Mouse (Mus musculus) layer of hippocampus, postnatal 10 days (tissue): ENCODE measurements at regions not wholly inside any gene's neighbourhood (a gene's known extent, or its start where the extent isn't known, plus 50 kb on each side); places are given as distances from the start of the nearest gene placed in this dataset.

Experiments used
- DNase-seq, 2 experiments: peaks; one replicate each; pipeline ENCODE4 v3.0.0; 2021; ENCODE audit warnings: low spot score in 2 of 2

DNA sequence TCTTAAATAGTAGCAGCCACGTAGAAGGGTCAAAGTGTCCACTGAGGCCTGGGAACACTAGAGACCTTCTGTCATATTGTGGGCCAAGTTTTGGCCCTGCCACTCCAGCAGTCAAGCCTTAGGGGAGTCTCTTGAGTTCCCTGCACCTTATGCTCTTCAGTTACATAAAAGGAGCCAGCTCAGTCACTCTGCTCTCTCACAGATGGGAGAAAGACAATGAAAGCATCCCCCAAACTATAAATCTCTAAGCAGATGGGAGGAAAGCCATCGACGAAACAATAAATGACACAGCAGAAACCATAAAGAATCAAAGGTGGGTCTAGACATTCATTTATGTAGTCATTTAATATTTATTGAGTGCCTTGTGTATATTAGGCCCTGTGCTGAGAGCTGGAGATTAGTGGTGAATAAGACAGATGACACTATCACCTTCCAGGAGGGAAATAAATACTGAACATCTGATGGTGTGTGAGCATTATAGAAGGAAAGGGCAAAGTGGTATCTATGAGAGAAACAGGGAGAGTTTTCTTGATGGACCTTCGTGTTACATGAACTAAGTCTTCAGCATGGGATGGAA is 137.5 kb upstream of the Synpr start:
- no peak for DNase-seq

DNA sequence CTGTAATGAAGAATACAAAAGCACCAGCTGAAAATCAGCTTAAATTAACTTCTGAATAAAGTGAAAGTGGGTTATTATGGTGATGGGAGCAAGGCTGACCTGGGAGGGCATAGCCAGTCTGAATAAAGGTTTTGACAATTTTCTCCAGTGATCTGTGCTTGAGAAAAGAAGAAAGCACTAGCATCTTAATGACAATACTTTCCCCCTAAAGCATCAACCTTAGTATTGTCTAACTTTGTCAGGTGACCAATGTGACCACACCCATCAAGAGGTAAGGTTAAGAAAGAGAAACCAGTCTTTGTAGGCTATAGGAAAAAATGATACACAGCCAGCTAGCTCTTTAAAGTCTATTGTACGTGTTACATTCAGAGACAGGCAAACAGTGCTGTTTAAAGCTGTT is 135.0 kb upstream of the Synpr start:
- no peak for DNase-seq

DNA sequence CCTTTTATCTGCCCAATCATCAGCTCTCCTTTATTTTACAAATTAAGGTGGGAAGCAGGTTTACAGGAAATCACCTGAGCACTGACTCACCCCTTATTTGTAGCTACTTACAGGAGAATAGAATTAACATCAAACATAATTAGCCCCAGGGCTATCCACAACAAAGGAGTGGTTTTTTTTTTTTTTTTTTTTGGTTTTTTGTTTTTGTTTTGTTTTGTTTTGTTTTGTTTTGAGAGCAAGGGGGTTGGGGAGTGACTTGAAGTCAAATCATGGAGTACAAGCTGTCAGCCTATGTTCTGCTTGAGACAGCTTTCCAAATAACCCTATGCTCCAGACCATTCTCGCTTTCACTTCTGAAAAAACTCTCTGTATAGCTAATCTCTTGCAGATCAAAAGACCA is 132.9 kb upstream of the Synpr start:
- DNase-seq, result no peak

DNA sequence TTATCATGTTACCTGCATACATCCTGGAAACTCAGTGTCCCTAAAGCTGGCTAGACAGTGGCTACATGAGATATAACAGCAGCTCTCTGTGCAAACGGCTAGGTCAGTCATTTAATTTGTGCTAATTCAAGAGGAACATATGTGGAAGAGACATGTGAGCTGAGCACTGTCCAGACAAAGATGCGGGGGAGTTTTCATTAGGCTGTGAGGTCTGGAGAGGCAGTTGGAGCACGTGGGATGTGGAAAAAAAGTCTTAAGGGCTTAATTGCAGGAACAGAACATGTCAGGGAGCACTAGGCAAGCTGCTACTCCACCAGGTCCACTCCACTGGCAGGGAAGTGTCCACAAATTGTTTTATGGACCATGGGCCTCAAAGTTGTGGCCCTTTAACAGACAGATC is 108.4 kb upstream of the Synpr start:
- DNase-seq, result no peak

DNA sequence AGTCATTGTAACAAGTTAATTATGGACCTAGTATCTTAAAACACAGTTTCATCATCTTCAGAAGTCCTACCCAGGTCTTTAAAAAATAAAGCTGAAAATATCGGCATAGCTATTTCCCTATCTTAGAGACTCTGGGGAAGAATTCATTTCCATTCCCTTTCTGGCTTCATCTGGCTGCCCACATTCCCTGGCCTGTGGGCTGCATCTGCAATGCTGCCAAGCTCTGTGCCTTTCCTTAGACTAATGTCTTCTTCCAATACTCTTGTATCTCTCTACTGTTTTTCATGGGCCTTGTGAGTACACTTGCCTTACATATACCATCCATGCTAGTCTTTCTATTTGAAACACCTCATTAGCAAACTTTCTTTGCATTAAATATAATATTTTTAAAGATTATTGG is 106.7 kb upstream of the Synpr start:
- DNase-seq, result no peak

DNA sequence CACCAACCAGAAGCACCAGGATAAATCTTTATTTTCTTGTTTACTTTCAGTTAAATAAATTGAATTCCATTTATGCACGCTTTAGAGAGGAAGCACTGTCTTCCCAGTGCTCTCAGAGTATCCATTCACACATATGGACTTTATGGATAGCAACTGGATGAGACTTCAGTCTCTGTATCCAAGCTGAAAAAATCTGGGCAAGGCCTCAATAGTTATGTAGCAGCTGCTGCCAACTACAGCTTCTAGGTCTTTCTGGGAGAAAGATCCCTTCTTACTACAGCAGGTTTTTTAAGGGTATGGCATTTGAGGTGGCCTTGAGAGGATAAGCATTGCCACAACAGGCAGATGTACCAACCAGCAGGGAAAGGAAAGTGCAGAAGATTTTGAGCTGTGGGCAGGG is 93.8 kb upstream of the Synpr start:
- DNase-seq, result no peak

DNA sequence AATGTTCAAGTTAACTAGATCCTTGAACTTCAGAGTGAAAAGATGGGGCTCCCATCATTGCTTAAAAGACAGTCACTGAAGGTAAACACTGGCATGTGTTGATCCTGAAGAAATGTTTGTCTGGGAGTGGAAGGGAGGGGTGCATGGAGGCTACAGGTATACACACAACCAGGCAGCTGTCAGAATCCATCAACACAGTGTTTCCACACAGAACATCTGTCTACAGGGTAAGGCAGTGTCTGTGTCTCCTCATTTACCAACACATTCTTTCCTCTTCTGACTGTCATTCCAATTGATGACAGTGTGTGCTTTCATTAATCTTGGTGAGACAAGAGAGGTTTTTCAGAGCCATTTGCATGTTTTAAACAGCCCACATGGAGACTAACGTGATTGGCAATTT is 91.8 kb upstream of the Synpr start:
- DNase-seq, result no peak

DNA sequence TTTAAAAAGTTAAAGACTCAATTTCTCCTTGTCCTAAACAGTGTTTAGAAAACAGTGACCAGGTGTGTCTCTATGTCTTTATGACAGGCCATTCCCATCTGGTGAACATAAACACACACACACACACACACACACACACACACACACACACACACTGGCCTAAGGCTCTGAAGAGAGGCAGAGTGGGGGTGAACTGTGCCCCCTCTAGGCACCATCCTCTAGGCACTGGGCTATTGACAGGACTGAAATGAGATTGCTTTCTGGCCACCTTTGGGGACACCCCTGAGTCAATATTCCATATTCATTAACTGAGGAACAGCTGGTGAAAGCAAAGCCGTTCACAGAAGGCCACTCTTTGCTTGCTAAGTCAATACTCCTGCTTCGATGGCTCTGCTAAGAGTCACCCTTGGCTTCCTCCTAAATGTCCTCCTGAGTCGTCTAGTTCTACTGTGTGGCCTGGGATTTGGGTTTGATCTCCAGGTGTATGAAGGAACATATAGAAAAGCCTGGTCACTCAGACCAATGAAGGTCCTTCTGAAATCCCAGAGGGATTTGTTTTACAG is 87.2 kb upstream of the Synpr start:
- DNase-seq, result no peak

DNA sequence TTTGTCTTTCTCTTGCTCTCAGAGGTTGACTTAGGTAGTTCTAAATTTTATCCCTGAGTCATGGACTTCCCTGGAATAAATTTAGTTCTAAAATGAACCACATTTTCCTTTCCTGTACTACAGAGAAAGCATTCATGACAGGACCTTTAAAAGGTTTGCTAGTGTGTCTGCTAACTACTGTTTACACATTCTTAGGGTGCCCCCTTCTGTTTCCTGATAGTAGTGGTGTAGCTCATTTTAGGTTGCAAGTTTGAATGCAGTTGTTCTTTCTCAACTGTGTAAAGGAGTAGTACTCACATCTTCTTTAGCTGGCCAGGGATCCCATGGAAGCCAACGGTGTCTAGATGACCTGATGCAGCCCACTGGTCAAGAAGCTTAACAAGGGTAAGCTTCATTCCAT is 86.1 kb upstream of the Synpr start:
- peak; percentile 17 to 54 for DNase-seq

DNA sequence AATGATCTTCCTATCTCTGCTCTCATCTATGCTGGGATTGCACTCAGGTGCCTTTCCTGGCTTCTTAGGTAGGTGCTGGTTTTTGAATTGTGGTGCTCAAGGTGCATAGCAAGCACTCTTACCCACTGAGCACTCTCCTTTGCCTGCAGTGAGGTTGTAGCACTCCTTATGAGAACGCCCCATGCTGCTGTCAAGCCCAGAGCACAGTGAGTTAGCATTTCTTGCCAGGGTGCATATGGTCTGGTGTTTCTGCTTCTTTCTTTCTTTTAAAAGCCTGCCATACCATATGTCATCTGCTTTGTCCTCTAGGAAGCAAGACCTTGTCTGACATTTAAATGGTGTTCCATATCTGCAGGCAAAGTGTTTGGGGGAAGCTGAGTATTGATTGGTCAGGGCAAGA is 71.9 kb upstream of the Synpr start:
- no peak for DNase-seq
